Mouse (Mus musculus): ENCODE data around the gene Myom3. TPM values are rescaled to one million over a fixed set of nuclear protein-coding genes. Genes with fewer than 3 reads are reported as not detected.

Gene Myom3
- total and polyA plus RNA-seq, 2 experiments from 2014 or later: 0.60 to 1.6 TPM

- H3K9ac ChIP-seq (replicated peaks; ENCODE audit: low read length, poor library complexity, severe bottlenecking): no peak overlapping the region
- H3K36me3 ChIP-seq (ENCODE audit: insufficient read depth, low read length): no peaks in the 10 kb centered on the region
- WGBS: 10% methylated on average over 18 of the region's 19 CpGs
- H3K4me1 ChIP-seq (ENCODE audit: insufficient read depth, low read length): no peaks in the 10 kb centered on the region
- no peak for TF ChIP-seq CTCF (IDR thresholded peaks at IDR 0.05)
- H3K4me3 ChIP-seq (ENCODE audit: low read depth, low read length): peak overlapping the region; percentile 22; the same call in 1 of the 2 replicates
- H3K9me3 ChIP-seq (ENCODE audit: low read length): no peaks in the 10 kb centered on the region
- peak overlapping the region; percentile 51 for H3K4me2 ChIP-seq (ENCODE audit: low read depth, low read length, poor library complexity, severe bottlenecking)
- peak; percentile 54 for DNase-seq (ENCODE audit: low spot score)
- no peak for ATAC-seq (ENCODE audit: low FRiP score)
- H3K27ac ChIP-seq (ENCODE audit: low read depth, low read length): no peak overlapping the region
- H3K27me3 ChIP-seq (ENCODE audit: insufficient read depth, low read length): no peaks in the 10 kb centered on the region
Measured at GRCm38 (mm10) chr4:135762251-135762906, 2.9 kb downstream of the Myom3 start.

- H3K27ac ChIP-seq (ENCODE audit: low read depth, low read length): no peak overlapping the region
- no peak overlapping the region for H3K4me2 ChIP-seq (ENCODE audit: low read depth, low read length, poor library complexity, severe bottlenecking)
- no peak overlapping the region for H3K9ac ChIP-seq (replicated peaks; ENCODE audit: low read length, poor library complexity, severe bottlenecking)
- no peaks in the 10 kb centered on the region for H3K36me3 ChIP-seq (ENCODE audit: insufficient read depth, low read length)
- 91% methylated on average over 13 of the region's 13 CpGs for WGBS
- TF ChIP-seq CTCF (IDR thresholded peaks at IDR 0.05): no peak
- no peak overlapping the region for H3K4me3 ChIP-seq (ENCODE audit: low read depth, low read length)
- no peaks in the 10 kb centered on the region for H3K9me3 ChIP-seq (ENCODE audit: low read length)
- H3K27me3 ChIP-seq (ENCODE audit: insufficient read depth, low read length): no peaks in the 10 kb centered on the region
- no peak for ATAC-seq (ENCODE audit: low FRiP score)
- DNase-seq (ENCODE audit: low spot score): no peak
- H3K4me1 ChIP-seq (ENCODE audit: insufficient read depth, low read length): no peaks in the 10 kb centered on the region
Measured at GRCm38 (mm10) chr4:135764700-135765099, 5.2 kb downstream of the Myom3 start.

GRCm38 (mm10) chr4:135765707-135766106, 6.2 kb downstream of the Myom3 start:
- H3K27ac ChIP-seq (ENCODE audit: low read depth, low read length): no peak overlapping the region
- 78% methylated on average over 8 of the region's 8 CpGs for WGBS
- no peaks in the 10 kb centered on the region for H3K4me1 ChIP-seq (ENCODE audit: insufficient read depth, low read length)

GRCm38 (mm10) chr4:135766976-135767375, 7.5 kb downstream of the Myom3 start:
- Histone ChIP-seq H3K9ac (replicated peaks; ENCODE audit: low read length, poor library complexity, severe bottlenecking) (no peak overlapping the region), H3K27ac (ENCODE audit: low read depth, low read length) (no peak overlapping the region), H3K9me3 (ENCODE audit: low read length) (no peaks in the 10 kb centered on the region), H3K4me1 (ENCODE audit: insufficient read depth, low read length) (no peaks in the 10 kb centered on the region), H3K27me3 (ENCODE audit: insufficient read depth, low read length) (no peaks in the 10 kb centered on the region), H3K4me2 (ENCODE audit: low read depth, low read length, poor library complexity, severe bottlenecking) (no peak overlapping the region), H3K4me3 (ENCODE audit: low read depth, low read length) (no peak overlapping the region), H3K36me3 (ENCODE audit: insufficient read depth, low read length) (no peaks in the 10 kb centered on the region)
- DNase-seq (ENCODE audit: low spot score) (peak; percentile 12), ATAC-seq (ENCODE audit: low FRiP score) (no peak)
- TF ChIP-seq CTCF (IDR thresholded peaks at IDR 0.05): no peak
- 78% methylated on average over 3 of the region's 3 CpGs for WGBS

More at GRCm38 (mm10) chr4:135765707-135766106, 6.2 kb downstream of the Myom3 start:
- H3K27me3 ChIP-seq (ENCODE audit: insufficient read depth, low read length): no peaks in the 10 kb centered on the region
- H3K4me2 ChIP-seq (ENCODE audit: low read depth, low read length, poor library complexity, severe bottlenecking): no peak overlapping the region
- TF ChIP-seq CTCF (IDR thresholded peaks at IDR 0.05): no peak
- H3K36me3 ChIP-seq (ENCODE audit: insufficient read depth, low read length): no peaks in the 10 kb centered on the region
- no peak overlapping the region for H3K4me3 ChIP-seq (ENCODE audit: low read depth, low read length)
- no peak overlapping the region for H3K9ac ChIP-seq (replicated peaks; ENCODE audit: low read length, poor library complexity, severe bottlenecking)
- ATAC-seq (ENCODE audit: low FRiP score): no peak
- no peaks in the 10 kb centered on the region for H3K9me3 ChIP-seq (ENCODE audit: low read length)
- DNase-seq (ENCODE audit: low spot score): no peak

GRCm38 (mm10) chr4:135768572-135769526, 9.3 kb downstream of the Myom3 start:
- DNase-seq (ENCODE audit: low spot score) (peak; percentile 35), ATAC-seq (ENCODE audit: low FRiP score) (no peak)
- Histone ChIP-seq H3K9ac (replicated peaks; ENCODE audit: low read length, poor library complexity, severe bottlenecking) (no peak overlapping the region), H3K4me1 (ENCODE audit: insufficient read depth, low read length) (no peaks in the 10 kb centered on the region), H3K9me3 (ENCODE audit: low read length) (no peaks in the 10 kb centered on the region), H3K27me3 (ENCODE audit: insufficient read depth, low read length) (no peaks in the 10 kb centered on the region), H3K4me3 (ENCODE audit: low read depth, low read length) (no peak overlapping the region), H3K36me3 (ENCODE audit: insufficient read depth, low read length) (no peaks in the 10 kb centered on the region), H3K27ac (ENCODE audit: low read depth, low read length) (no peak overlapping the region), H3K4me2 (ENCODE audit: low read depth, low read length, poor library complexity, severe bottlenecking) (no peak overlapping the region)
- 67% methylated on average over 14 of the region's 14 CpGs for WGBS
- TF ChIP-seq CTCF (IDR thresholded peaks at IDR 0.05): peak; percentile 69

All from midbrain, postnatal 0 days (tissue).